Mouse (Mus musculus) myocyte (in vitro differentiated cells): ENCODE measurements at regions not wholly inside any gene's neighbourhood (a gene's known extent, or its start where the extent isn't known, plus 50 kb on each side); places are given as distances from the start of the nearest gene placed in this dataset.

Experiments
- H3K27me3 ChIP-seq: one replicate; pipeline ENCODE4 v1.6.1; 2011; ENCODE audit not compliant: control insufficient read depth, insufficient read depth, insufficient read length
- H3K36me3 ChIP-seq: one replicate; pipeline ENCODE4 v1.6.1; 2011; ENCODE audit not compliant: control insufficient read depth, insufficient read depth
- H3K4me2 ChIP-seq: one replicate; pipeline ENCODE4 v1.6.1; 2011; ENCODE audit warnings: low read depth, control low read depth
- H3K4me3 ChIP-seq: one replicate; pipeline ENCODE4 v1.5.1; 2011; ENCODE audit warnings: mild to moderate bottlenecking, control low read depth, moderate library complexity
- H3K79me2 ChIP-seq: one replicate; pipeline ENCODE4 v1.6.1; 2011; ENCODE audit not compliant: control insufficient read depth, insufficient read depth
- H3ac ChIP-seq: one replicate; pipeline ENCODE4 v1.6.1; 2011; ENCODE audit not compliant: control insufficient read depth, insufficient read length
- CEBPB ChIP-seq: IDR thresholded peaks from 2 replicates; pipeline ENCODE4 v1.6.1; 2011; ENCODE audit warnings: mild to moderate bottlenecking, moderate library complexity; ENCODE audit not compliant: poor library complexity, insufficient read depth, severe bottlenecking
- E2F4 ChIP-seq: IDR thresholded peaks from one replicate; pipeline ENCODE4 v1.6.1; 2011; ENCODE audit warnings: mild to moderate bottlenecking, control low read depth, moderate library complexity; ENCODE audit not compliant: insufficient read depth
- MAX ChIP-seq: IDR thresholded peaks from one replicate; pipeline ENCODE4 v1.6.1; 2011; ENCODE audit warnings: low read depth, mild to moderate bottlenecking, control low read depth
- MYOD1 ChIP-seq, 3 experiments: IDR thresholded peaks; one replicate each; pipeline ENCODE4 v1.6.1; 2011; ENCODE audit warnings: control low read depth in 2 of 3, low read depth in 2 of 3, mild to moderate bottlenecking in 2 of 3, moderate library complexity in 1 of 3; ENCODE audit not compliant: insufficient read length in 2 of 3, control insufficient read depth in 1 of 3
- MYOG ChIP-seq, 3 experiments: IDR thresholded peaks; one replicate each; pipeline ENCODE4 v1.6.1; 2011; ENCODE audit warnings: control low read depth in 2 of 3, low read depth in 2 of 3, mild to moderate bottlenecking in 2 of 3; ENCODE audit not compliant: insufficient read length in 2 of 3, control insufficient read depth in 1 of 3, insufficient read depth in 1 of 3
- POLR2A ChIP-seq: IDR thresholded peaks from one replicate; pipeline ENCODE4 v1.6.1; 2011; ENCODE audit warnings: low read depth, mild to moderate bottlenecking, control low read depth, moderate library complexity; ENCODE audit not compliant: insufficient read length
- POLR2AphosphoS2 ChIP-seq: IDR thresholded peaks from one replicate; pipeline ENCODE4 v1.6.1; 2011; ENCODE audit warnings: low read depth, control low read depth; ENCODE audit not compliant: insufficient read length
- REST ChIP-seq: IDR thresholded peaks from one replicate; pipeline ENCODE4 v1.6.1; 2011; ENCODE audit warnings: mild to moderate bottlenecking, control low read depth, moderate library complexity; ENCODE audit not compliant: insufficient read depth, insufficient read length
- SRF ChIP-seq: IDR thresholded peaks from one replicate; pipeline ENCODE4 v1.6.1; 2011; ENCODE audit warnings: low read depth; ENCODE audit not compliant: control insufficient read depth, insufficient read length
- TCF12 ChIP-seq: IDR thresholded peaks from one replicate; pipeline ENCODE4 v1.6.1; 2011; ENCODE audit warnings: mild to moderate bottlenecking, control low read depth; ENCODE audit not compliant: poor library complexity, insufficient read depth, severe bottlenecking
- TCF3 ChIP-seq: IDR thresholded peaks from one replicate; pipeline ENCODE4 v1.6.1; 2011; ENCODE audit warnings: low read depth, control low read depth; ENCODE audit not compliant: insufficient read length
- USF1 ChIP-seq: IDR thresholded peaks from one replicate; pipeline ENCODE4 v1.6.1; 2011; ENCODE audit warnings: low read depth, mild to moderate bottlenecking, control low read depth, moderate library complexity

DNA sequence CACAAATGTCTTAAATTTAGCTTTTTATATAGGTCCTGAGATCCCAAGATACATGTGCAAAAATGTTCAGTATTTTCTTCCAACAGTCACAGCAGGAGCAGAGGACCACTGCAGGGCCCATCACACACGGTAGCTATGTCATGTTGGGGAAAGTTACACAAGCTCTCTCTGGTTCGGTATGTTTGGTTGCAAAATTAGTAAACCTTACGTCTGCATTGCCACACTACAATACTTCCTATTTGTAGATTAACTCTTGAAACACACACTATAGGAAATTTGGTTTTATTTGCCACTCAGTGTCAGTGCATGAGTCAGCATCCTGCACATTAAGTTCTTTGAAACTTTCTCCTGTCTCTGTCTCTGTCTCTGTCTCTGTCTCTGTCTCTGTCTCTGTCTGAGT is 82.0 kb downstream of the Cth start:
- H3ac ChIP-seq = no peak overlapping the region
- H3K36me3 ChIP-seq = no peaks in the 10 kb centered on the region
- no peak overlapping the region for H3K4me2 ChIP-seq
- H3K4me3 ChIP-seq = no peak overlapping the region
- no peaks in the 10 kb centered on the region for H3K79me2 ChIP-seq
- TF ChIP-seq MAX (no peak), TCF12 (no peak), MYOG (IDR thresholded peaks at IDR 0.05; ENCODE audit: control insufficient read depth in 1 of 3, insufficient read depth in 1 of 3, insufficient read length in 2 of 3, low read depth in 2 of 3) (no peak), MYOD1 (IDR thresholded peaks at IDR 0.05; ENCODE audit: control insufficient read depth in 1 of 3, insufficient read length in 2 of 3, low read depth in 2 of 3) (no peak), SRF (no peak), REST (no peak), POLR2A (no peak), USF1 (no peak), TCF3 (no peak), E2F4 (no peak), CEBPB (no peak), POLR2AphosphoS2 (no peak)
- no peaks in the 10 kb centered on the region for H3K27me3 ChIP-seq

DNA sequence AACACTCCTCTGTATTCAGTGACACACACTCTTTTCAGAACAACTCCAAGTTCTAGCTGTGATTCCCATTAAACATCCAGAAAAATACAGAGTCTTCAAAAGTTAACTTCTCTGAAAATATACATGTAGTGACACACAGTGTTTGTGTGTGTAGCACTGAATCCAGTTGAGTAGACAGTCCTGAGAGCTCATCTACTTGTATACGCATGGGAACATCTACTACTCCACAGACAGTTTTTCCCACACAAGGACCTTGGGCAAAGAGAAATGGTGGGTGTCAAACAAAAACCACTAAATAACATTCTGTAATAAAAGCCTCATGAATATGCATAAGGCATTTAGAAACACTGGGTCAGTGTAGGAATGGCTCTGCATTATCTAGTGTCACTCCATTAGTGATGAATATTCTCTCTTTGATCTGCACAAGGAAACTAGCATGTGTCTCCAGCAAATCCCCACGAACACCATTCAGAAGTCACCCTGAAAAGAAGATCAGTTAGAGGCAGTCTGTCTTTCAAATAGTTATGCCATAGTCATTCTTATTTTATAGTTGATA is 83.6 kb downstream of the Cth start:
- no peak overlapping the region for H3ac ChIP-seq
- no peaks in the 10 kb centered on the region for H3K27me3 ChIP-seq
- H3K4me2 ChIP-seq = no peak overlapping the region
- no peaks in the 10 kb centered on the region for H3K36me3 ChIP-seq
- H3K79me2 ChIP-seq = no peaks in the 10 kb centered on the region
- TF ChIP-seq MYOG (IDR thresholded peaks at IDR 0.05; ENCODE audit: control insufficient read depth in 1 of 3, insufficient read depth in 1 of 3, insufficient read length in 2 of 3, low read depth in 2 of 3) (no peak), CEBPB (no peak), REST (no peak), TCF12 (no peak), USF1 (no peak), MAX (no peak), TCF3 (no peak), POLR2A (no peak), E2F4 (no peak), POLR2AphosphoS2 (no peak), SRF (no peak), MYOD1 (IDR thresholded peaks at IDR 0.05; ENCODE audit: control insufficient read depth in 1 of 3, insufficient read length in 2 of 3, low read depth in 2 of 3) (no peak)
- H3K4me3 ChIP-seq = no peak overlapping the region

DNA sequence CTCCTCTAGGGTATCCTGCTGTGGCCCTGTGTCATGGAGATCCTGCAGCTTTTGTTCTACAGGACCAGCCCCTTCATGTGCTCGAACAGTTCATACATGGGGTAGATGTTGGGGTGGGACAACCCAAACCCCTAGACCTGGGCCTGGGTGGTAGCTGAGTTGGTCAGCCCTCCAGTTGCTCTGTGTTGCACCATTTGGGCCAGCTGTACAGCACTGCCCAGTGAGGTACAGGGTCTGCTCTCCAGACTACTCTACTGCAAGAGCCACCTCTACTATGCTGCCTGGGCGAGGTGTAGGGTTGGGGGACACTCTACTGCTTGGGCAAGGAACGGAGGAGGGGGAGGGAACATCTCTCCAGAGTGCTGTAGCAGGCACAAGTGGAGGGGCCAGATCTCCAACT is 120.6 kb downstream of the Cth start:
- H3K4me3 ChIP-seq = no peak overlapping the region
- TF ChIP-seq CEBPB = no peak
- H3K4me2 ChIP-seq = no peak overlapping the region
- no peaks in the 10 kb centered on the region for H3K36me3 ChIP-seq
- no peak overlapping the region for H3ac ChIP-seq
- H3K79me2 ChIP-seq = no peaks in the 10 kb centered on the region
- no peaks in the 10 kb centered on the region for H3K27me3 ChIP-seq

DNA sequence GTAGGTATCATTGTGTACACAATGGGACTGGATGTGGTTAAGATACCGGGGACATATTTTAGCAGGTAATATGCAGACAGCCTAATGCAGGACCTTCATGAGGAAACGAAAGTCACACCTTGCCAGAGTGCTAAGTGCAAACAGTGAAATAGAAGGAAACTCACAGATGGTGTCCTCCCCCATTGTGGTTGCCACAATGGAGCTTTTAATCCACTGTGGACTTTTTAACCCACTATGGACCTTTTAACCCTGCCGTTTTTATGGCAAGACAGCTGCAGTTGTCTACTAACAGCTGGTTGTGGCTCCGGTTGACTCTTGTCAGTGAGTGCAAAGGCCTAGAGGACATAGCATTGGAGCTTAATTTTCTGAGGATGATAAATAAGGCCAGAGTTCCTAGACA is 121.5 kb downstream of the Cth start:
- Histone ChIP-seq H3K4me3 (no peak overlapping the region), H3ac (no peak overlapping the region), H3K27me3 (no peaks in the 10 kb centered on the region), H3K4me2 (no peak overlapping the region), H3K36me3 (no peaks in the 10 kb centered on the region), H3K79me2 (no peaks in the 10 kb centered on the region)
- TF ChIP-seq TCF12 (peak; percentile 47), E2F4 (no peak), CEBPB (no peak), POLR2A (no peak), USF1 (no peak), TCF3 (no peak), POLR2AphosphoS2 (no peak), MYOD1 (IDR thresholded peaks at IDR 0.05; ENCODE audit: control insufficient read depth in 1 of 3, insufficient read length in 2 of 3, low read depth in 2 of 3) (peak in 2 of 3 experiments; percentile 60 to 67), MYOG (IDR thresholded peaks at IDR 0.05; ENCODE audit: control insufficient read depth in 1 of 3, insufficient read depth in 1 of 3, insufficient read length in 2 of 3, low read depth in 2 of 3) (peak in 1 of 3 experiments; percentile 14), SRF (no peak), MAX (no peak), REST (no peak)

DNA sequence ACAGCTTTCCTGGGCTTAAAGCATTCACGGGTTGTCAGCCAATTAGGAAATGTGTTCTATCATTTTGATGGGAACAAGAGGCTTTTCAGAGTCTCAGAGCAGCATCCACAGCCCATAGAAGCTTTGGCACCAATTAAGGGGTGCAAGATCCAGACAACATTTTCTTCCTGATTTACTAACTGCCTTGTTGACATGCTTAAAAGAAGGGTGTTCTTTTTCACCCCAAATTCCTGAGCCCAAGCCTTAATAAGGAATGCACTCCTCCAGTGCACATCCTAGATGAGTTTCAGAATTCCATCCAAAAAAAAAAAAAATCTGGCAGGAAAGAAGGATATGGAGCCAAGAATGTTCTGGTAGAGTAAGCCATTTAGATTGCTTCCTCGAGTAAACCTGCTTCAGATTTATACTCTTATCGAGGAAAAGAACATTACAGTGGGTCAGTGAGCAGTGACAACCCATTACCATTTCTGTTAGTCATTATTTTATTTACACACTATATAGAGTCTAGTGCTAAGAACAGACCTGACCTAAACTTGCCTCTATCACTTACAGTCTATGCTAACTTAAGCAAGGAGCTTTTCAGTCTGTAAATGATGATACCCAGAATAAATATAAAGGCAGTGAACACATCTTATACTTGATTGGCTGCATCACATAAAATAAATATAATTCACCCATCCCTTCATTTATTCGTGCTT is 137.2 kb downstream of the Cth start:
- Histone ChIP-seq H3ac (no peak overlapping the region), H3K27me3 (peaks cover 5% of the 10 kb centered on the region), H3K36me3 (no peaks in the 10 kb centered on the region), H3K4me2 (no peak overlapping the region), H3K4me3 (no peak overlapping the region), H3K79me2 (no peaks in the 10 kb centered on the region)
- TF ChIP-seq E2F4 (no peak), MYOD1 (IDR thresholded peaks at IDR 0.05; ENCODE audit: control insufficient read depth in 1 of 3, insufficient read length in 2 of 3, low read depth in 2 of 3) (no peak), POLR2A (no peak)
